Mouse (Mus musculus) mouse embryonic stem cell (cell line): ENCODE data around the gene Gm29797.

Source experiments
- in situ Hi-C, 2 experiments: fragments of 300-500 bp; cut with MboI; formaldehyde crosslinking; loops; 1 replicate in 1 of 2; 3 replicates in 1 of 2; pipeline ENCODE4 v1.14.3; 2019 to 2020; ENCODE audit warnings: low sequenced_read_pairs in 2 of 2, low pct_unique_long_range_greater_than_20kb in 1 of 2, mixed read lengths in 1 of 2; ENCODE audit not compliant: unreplicated experiment in 1 of 2

Gm29797 gene

GRCm38 (mm10) chr2:181691571-181691970 lies 34.7 kb downstream of the Gm29797 start:
- in situ Hi-C loops, result no loop called here

GRCm38 (mm10) chr2:181692304-181692703 lies 35.5 kb downstream of the Gm29797 start:
- in situ Hi-C loops, result no loop called here

DNA sequence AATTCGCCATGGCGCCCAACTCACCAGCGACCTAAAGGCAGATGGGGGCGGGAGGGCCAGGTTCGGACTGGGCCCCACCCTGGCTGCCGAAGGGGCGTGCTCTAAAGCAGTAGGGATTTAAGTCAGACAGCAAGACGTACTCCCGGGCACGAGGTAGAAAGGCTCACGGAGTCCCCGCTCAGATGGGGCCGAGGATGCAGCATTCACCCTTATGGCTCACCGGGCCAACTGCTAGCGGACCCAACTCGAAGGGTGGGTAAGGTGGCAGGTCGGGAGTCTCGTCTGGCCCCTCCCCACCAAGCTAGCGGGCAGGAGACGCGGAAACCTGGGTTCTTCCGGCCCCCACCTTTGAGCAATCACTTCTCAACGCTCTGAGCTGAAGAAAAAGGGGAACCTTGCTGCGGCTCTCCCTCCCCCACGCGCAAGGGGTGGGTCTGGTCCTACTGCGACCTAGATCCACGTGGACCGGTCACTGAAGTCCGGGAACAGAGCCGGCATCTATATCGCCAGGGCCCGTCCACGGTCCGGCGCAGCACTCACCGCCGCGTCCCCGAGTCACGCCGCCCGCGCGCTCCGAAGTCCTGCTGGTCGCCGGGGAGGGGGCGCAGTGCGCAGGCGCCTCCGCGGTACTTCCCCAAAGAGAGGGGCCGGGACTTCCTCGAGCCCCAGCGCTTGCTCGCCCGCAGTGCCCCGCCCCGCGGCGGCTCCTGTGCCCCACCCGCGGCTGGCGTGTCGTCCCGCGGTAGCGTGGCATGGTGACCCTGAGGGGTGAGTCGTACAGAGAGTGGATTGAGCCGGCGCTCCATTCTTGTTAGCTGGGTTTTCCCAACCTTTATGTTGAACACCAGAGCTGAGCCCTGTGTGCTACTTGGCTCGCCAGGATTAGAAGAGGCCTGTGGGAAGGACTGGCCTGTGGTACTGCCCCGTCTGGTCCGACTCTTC lies 36.8 kb downstream of the Gm29797 start, which contains the start of gene Rgs19:
Rgs19 (minus strand) TSS at position 639 of the 942 bp plus-strand sequence.
- in situ Hi-C loops, result no loop called here

DNA sequence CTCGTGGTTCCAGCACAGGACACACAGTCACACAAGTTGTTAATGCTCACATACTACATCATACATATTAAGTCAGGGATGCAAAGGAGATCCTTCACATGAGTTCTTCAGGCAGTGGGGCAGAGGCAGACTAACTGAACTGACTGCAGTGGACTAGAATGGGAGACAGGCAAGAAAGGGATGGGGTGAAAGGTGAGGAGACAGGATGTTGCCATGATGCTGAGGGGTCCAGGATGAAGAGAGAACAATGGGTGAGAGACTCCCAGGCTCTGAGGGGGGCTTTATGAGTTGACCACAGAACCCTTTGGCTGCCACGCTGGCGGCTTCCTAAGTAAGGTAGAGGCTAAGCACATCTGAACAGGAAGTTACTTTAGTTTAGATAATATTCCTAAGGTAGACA lies 37.7 kb downstream of the Gm29797 start:
- in situ Hi-C loops, result no loop called here

DNA sequence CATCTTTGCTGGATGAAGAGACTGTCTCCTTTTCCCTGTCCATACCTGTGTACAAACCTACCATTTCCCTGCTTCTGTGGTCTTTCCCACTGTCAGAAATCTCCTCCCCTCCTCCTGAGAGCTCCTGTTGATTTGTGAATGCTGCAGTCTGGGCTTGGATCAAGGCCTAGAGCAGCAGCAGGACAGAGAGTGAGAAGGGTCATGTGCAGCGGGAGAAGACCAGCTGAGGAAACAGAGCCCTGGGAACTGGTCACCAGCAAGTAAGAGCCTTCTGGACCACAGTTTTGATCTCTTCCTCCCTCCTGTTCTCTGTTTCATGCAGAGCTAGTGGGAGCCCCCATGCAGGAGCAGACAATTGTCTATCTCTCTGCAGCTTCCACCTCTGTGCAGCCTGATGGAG lies 38.9 kb downstream of the Gm29797 start:
- in situ Hi-C loops, result no loop called here

GRCm38 (mm10) chr2:181696801-181697420 lies 40.1 kb downstream of the Gm29797 start:
- in situ Hi-C loops, result no loop called here

- in situ Hi-C loops, result no loop called here
These were observed 41.4 kb downstream of the Gm29797 start, which contains the start of gene Lkaaear1 for GRCm38 (mm10) chr2:181698241-181698640. Gene Lkaaear1, minus strand, starts transcription at chr2:181698442.

DNA sequence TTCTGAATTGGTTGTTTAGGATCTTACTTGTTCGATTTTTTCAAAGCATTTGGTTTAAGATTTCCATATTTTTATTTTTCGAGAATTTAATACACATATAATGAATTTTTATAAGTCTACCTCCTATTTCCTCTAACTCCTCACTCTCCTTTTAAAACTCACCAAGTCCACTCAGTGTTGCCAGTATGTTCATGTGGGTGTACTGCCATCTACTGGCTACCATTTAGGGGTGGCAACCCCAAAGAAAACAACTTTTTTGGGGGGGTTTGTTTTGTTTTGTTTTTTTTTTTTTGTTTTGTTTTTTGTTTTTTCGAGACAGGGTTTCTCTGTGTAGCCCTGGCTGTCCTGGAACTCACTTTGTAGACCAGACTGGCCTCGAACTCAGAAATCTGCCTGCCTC lies 49.8 kb downstream of the Gm29797 start:
- in situ Hi-C loops, result no loop called here
